Mouse (Mus musculus) urinary bladder, postnatal 0 days (tissue): ENCODE data around the gene Fbxo9. TPM values are rescaled to one million over a fixed set of nuclear protein-coding genes. Genes with fewer than 3 reads are reported as not detected.

Experiments
- polyA plus RNA-seq: library from polyadenylated mRNA; unstranded; fragments of >200 nt; fragmentation: Nextera tagmentation; extraction: Ambion mirVana; gene quantifications from 2 replicates; pipeline ENCODE4 v1.2.1, GENCODE M21; 2015

The Fbxo9 gene
- polyA plus RNA-seq, result 32.6 and 35.6 TPM in 2 replicates

DNA sequence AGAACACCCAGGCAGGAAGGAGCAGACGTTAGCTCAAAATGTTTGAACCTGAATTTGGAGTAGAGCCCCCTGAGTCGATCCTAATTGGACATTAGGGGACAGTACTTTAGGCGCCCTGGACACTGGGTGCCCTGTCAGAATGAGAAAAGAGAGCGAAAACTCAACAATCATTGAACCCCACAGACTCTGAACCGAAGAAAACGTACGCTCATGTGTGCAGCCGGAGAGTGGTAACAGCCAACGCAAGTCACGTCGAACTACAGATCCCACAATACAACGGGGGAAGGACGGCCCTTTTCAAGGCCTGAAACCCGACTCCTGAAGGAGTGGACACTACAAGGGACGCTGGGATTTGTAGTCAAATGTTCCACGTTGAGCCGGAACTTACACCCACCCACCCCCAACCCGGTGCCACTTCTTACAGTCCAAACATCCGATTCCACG lies at the start of gene Fbxo9, which contains the start of gene Ick:
Gene Fbxo9 (minus strand): TSS at position 270 of the 444 bp plus-strand sequence.
Gene Ick (plus strand): TSS at position 397 of the 444 bp plus-strand sequence.

DNA sequence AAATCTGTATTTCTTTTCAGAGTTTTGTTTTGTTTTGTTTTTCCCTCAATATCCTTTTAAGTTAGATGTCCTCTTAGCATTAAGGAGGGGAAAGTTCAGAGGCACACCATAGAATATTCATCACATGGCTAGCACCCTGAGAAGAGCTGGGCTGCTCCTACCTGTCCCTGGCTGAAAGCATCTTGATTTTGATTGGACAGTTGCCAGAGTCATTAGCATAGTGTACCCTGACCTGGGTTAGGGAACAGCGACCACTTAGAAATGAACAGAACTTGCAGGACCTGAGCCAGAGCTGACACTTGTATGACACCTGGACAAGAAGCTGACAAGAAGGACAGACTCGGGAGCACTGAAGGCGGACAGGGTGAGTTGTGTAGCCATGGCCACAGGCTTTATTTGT lies 57.2 kb downstream of the Fbxo9 start, which contains the start of gene Gcm1:
Gene Gcm1 (plus strand): TSS at position 248 of the 400 bp plus-strand sequence.

Other genes starting within 250 kb of the Fbxo9 start
- gene Elovl5, start 191.7 kb downstream of the Fbxo9 start, polyA plus RNA-seq, result 56.3 and 76.1 TPM in 2 replicates
- not detected in 2 replicates for gene Gcm1, start 57.1 kb downstream of the Fbxo9 start, polyA plus RNA-seq
- 12.4 and 14.2 TPM in 2 replicates for gene Ick, start 127 bp upstream of the Fbxo9 start, polyA plus RNA-seq
- gene Gsta4, start 73.7 kb upstream of the Fbxo9 start, polyA plus RNA-seq, result 481 and 522 TPM in 2 replicates
- gene Gsta1, start 121.6 kb upstream of the Fbxo9 start, polyA plus RNA-seq, result 1.9 and 2.7 TPM in 2 replicates
- 1.4 and 1.5 TPM in 2 replicates for gene Gm3776, start 148.1 kb upstream of the Fbxo9 start, polyA plus RNA-seq
- gene Gm10639, start 180.9 kb upstream of the Fbxo9 start, polyA plus RNA-seq, result 0.45 TPM in 1 of 2 replicates, not detected in the other
- gene Omt2a, start 205.7 kb upstream of the Fbxo9 start, polyA plus RNA-seq, result 0.23 and 0.41 TPM in 2 replicates
- not detected in 2 replicates for gene Omt2b, start 218.5 kb upstream of the Fbxo9 start, polyA plus RNA-seq
- gene Gsta2, start 246.7 kb upstream of the Fbxo9 start, polyA plus RNA-seq, result 9.0 and 11.7 TPM in 2 replicates